Mouse (Mus musculus): ENCODE data around the gene Tulp2. TPM values are rescaled to one million over a fixed set of nuclear protein-coding genes. Genes with fewer than 3 reads are reported as not detected.
"Not testable (repeated sequence)": the region's sequence is repeated elsewhere in the genome, so short reads cannot be mapped to it uniquely, and the experiment has no call there.

Tulp2 gene
- polyA plus RNA-seq, 1 experiment from 2014 or later = 0.21 TPM

DNA sequence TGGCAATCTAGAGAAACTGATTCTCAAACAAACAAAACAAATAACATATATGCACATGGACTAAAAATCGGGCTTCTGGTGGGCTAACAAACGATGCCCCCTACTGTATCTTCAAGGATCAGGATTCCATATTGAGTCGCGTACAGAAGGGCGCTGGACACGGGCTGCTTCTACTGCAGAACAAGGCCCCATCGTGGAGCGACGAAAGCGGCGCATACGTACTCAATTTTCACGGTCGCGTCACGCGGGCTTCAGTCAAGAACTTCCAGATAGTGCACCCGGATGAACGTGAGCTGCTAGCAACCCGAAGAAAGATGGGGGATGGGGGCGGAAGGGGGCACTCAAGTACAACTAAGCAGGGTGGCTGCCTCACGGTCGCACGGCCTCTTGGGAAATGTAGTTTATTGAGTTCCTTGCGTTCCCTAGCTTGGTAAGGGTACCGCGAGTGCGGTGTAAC, 40.1 kb downstream of the Tulp2 start:
- H3K27me3 ChIP-seq (ENCODE audit: low read depth, poor library complexity, severe bottlenecking) = no peaks in the 10 kb centered on the region
- under 1% methylated on average over 28 of the region's 28 CpGs for WGBS
- peaks cover 35% of the 10 kb centered on the region for H3K4me1 ChIP-seq
- peak overlapping the region; percentile 91 for H3K27ac ChIP-seq (replicated peaks)
- H3K36me3 ChIP-seq = peaks cover 11% of the 10 kb centered on the region
- H3K9me3 ChIP-seq (replicated peaks) = no peaks in the 10 kb centered on the region
- peak overlapping the region; percentile 63 for H3K4me3 ChIP-seq
- peak; percentile 87 for DNase-seq (ENCODE audit: low spot score)

GRCm38 (mm10) chr7:45522194-45522752, 40.6 kb downstream of the Tulp2 start:
- Histone ChIP-seq H3K36me3 (peaks cover 11% of the 10 kb centered on the region), H3K27ac (replicated peaks) (peak overlapping the region; percentile 91)
- WGBS = 54% methylated on average over 16 of the region's 16 CpGs

DNA sequence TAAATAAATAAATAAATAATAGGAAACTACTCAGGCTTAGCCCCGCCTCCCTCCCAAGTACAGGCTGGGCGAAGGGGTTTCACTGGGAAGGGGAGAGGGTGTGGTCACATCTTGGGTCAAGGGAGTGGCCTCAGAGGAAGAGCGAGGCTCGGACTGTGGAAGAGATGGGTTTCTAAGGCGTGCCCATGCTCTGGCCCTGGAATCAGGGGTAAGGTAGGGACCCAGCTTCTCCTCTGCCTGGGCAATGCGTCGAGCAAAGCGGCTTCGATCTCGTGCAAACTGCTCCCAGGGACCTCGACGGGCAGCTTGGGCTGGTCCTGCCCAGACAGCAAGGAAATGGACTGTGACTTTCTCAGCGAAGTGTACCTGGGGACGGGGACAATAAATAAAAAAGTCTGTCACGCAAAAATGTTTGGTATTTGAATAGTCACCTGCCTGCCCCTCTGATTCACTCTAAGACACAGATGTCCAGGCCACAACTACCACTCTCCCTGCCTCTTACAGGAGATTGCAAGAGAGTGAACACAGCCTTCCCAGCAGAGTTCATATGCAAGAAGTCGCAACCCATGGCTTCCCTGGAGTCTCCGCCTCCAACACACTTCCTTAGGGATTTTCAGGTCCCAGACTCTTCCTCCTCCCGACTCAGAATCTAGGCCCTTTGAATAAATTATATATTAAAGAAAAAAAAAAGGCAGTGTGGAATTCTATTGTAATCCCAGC, 41.4 kb downstream of the Tulp2 start:
- Histone ChIP-seq H3K27me3 (ENCODE audit: low read depth, poor library complexity, severe bottlenecking) (no peaks in the 10 kb centered on the region), H3K4me1 (peaks cover 35% of the 10 kb centered on the region), H3K27ac (replicated peaks) (no peak overlapping the region), H3K9me3 (replicated peaks) (no peaks in the 10 kb centered on the region), H3K4me3 (peak overlapping the region; percentile 29), H3K36me3 (peaks cover 11% of the 10 kb centered on the region)
- DNase-seq (ENCODE audit: low spot score) = no peak
- 75% methylated on average over 18 of the region's 18 CpGs for WGBS

More at GRCm38 (mm10) chr7:45522194-45522752, 40.6 kb downstream of the Tulp2 start:
- Histone ChIP-seq H3K9me3 (replicated peaks) (no peaks in the 10 kb centered on the region), H3K4me3 (peak overlapping the region; percentile 63), H3K27me3 (ENCODE audit: low read depth, poor library complexity, severe bottlenecking) (no peaks in the 10 kb centered on the region), H3K4me1 (peaks cover 35% of the 10 kb centered on the region)
- no peak for DNase-seq (ENCODE audit: low spot score)

DNA sequence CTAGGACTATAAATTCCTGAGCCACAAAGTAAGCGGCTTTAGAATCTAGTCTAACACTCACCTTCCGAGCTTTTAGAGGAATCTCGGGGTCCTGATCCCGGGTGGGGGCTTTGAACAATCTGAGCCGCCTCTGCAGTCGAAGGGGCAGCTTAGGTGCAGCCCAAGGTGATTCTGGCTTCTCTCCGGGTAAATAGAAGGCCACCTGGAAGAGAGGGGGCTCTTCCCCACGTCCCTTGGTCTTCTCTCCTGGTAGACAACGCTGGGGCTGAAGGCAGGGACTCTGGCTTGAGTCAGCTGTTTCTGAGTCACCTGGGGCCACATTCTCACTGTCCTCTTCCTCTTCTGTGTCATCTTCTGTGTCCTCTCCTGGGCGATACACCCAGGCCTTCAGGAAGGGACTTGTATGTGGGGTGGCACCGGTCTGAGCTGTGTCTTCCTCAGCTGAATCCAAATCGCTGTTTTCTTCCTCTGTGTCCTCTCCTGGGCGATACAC, 42.0 kb downstream of the Tulp2 start:
- Histone ChIP-seq H3K36me3 (peaks cover 11% of the 10 kb centered on the region), H3K4me3 (peak overlapping the region; percentile 29), H3K27ac (replicated peaks) (no peak overlapping the region), H3K27me3 (ENCODE audit: low read depth, poor library complexity, severe bottlenecking) (no peaks in the 10 kb centered on the region), H3K4me1 (peaks cover 35% of the 10 kb centered on the region), H3K9me3 (replicated peaks) (no peaks in the 10 kb centered on the region)
- whole genome bisulfite sequencing = 87% methylated on average over 13 of the region's 13 CpGs
- DNase-seq (ENCODE audit: low spot score) = no peak

DNA sequence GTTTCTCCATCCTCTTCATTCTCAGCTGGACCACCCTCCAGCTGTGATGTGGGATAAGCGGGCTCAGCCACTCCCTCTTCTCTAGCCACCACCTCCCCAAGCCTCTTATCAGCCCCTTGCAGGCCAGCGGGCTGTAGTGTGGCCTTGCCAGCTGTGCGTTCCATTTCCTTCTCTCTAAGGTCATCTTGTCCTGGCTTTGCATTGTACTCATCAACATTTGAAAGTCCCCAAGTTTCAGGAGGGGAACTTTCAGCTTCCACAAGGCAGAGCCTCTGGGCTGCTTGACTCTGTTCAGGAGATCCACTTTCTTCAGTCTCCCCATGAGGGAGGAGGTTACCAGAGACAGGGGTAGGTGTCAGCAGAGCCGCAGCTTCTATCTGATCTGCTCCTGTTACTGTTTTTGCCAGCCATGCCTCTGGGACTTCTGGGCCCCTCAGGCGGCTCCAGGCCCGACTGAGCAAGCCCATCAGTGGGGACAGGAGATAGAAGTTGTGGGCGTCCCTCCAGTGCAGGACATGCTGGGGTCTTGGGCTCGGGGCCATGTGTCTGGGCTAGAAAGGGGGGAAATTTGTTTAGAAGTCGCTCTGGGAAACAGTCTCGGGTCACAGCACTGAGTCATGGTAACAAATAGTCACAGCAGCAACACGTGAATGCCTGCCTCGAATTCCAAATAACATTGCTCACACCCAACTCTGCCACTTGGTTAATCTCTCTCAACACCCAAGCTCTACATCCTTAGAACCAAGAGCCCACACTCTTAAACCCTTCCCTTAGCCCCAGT, 43.4 kb downstream of the Tulp2 start:
- Histone ChIP-seq H3K4me3 (peak overlapping the region; percentile 83), H3K36me3 (peaks cover 11% of the 10 kb centered on the region), H3K4me1 (peaks cover 46% of the 10 kb centered on the region), H3K27me3 (ENCODE audit: low read depth, poor library complexity, severe bottlenecking) (no peaks in the 10 kb centered on the region; the same call in 1 of the 2 replicates), H3K9me3 (replicated peaks) (no peaks in the 10 kb centered on the region), H3K27ac (replicated peaks) (peak overlapping the region; percentile 90)
- 32% methylated on average over 12 of the region's 12 CpGs for WGBS
- DNase-seq (ENCODE audit: low spot score) = no peak

DNA sequence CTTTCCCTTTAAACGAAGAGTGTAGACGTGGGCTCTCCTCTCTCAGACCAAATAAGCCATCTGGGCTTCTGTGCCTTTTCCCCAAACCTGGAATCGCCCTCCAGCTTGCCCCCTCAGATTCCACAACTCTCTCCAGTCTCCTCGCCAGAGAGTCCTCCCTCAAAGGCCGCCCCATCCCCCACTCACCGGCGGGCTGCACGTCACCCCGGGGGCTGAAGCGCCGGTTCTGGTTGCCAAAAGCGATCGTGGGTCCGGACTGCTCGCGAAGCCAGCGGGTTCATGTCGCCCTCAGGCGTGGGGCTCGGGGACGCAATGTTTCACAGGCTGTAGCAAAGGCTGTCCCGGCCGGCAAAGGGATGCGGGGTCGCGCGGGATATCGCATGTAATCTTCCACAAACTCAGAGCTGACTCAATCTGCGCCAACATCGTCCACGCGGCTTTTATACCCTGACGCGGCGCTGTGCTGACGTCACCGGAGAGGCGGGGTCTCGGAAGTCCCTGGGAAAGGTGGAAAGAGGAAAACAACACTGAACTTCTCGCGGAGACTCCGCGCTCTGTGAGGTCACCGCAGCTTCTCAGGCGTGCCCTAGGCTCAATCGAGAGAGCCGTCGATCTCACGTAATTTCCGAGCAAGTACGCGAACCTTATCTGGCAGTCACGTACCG, 44.3 kb downstream of the Tulp2 start, which contains the start of the genes Ppp1r15a and Plekha4:
TSS of gene Ppp1r15a (minus strand) at position 460 of the 665 bp plus-strand sequence.
TSS of gene Plekha4 (plus strand) at position 522 of the 665 bp plus-strand sequence.
- H3K27ac ChIP-seq (replicated peaks) = peak within 1 kb of the TSS; percentile 90
- H3K27me3 ChIP-seq (ENCODE audit: low read depth, poor library complexity, severe bottlenecking) = peaks cover 6% of the 10 kb centered on the region; the same call in 1 of the 2 replicates
- peaks cover 11% of the 10 kb centered on the region for H3K36me3 ChIP-seq
- no peaks in the 10 kb centered on the region for H3K9me3 ChIP-seq (replicated peaks)
- WGBS = under 1% methylated on average over 54 of the region's 54 CpGs
- peak within 1 kb of the TSS; percentile 83 for H3K4me3 ChIP-seq
- peak; percentile 94 for DNase-seq (ENCODE audit: low spot score)
- peaks cover 53% of the 10 kb centered on the region for H3K4me1 ChIP-seq

DNA sequence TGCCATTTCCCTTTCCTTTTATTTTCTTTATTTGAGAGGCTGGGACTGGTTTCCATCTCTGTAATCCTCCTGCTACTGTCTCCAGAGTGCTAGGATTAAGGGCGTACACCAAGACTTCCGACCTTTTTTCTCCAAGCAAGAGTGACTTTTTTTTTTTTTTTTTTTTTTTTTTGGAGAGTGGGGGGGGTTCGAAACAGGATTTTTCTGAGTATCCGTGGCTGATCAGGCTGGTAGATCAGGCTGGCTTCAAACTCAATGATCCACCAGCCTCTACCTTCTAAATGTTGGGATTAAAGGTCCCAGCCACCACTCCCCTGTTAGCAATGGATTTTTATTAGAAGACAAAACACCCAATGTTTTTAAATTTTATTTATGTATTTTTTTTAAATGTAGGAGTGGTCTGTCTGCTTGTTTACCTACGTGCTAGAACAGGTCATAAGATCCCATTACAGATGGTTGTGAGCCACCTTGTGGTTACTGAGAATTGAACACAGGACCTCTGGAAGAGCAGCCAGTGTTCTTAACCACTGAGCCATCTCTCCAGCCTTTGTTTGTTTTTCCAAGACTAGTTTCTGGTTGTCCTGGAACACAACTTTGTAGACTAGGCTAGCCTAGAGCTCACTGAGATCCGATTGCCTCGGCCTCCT, 44.9 kb downstream of the Tulp2 start:
- Histone ChIP-seq H3K4me1 (peaks cover 50% of the 10 kb centered on the region), H3K27ac (replicated peaks) (peak overlapping the region; percentile 90), H3K9me3 (replicated peaks) (no peaks in the 10 kb centered on the region), H3K4me3 (peak overlapping the region; percentile 83), H3K27me3 (ENCODE audit: low read depth, poor library complexity, severe bottlenecking) (peaks cover 6% of the 10 kb centered on the region; the same call in 1 of the 2 replicates), H3K36me3 (peaks cover 11% of the 10 kb centered on the region)
- 25% methylated on average over 7 of the region's 7 CpGs for WGBS
- DNase-seq (ENCODE audit: low spot score) = no peak

GRCm38 (mm10) chr7:45527169-45527568, 45.5 kb downstream of the Tulp2 start:
- peaks cover 48% of the 10 kb centered on the region for H3K4me1 ChIP-seq
- not testable (repeated sequence) for H3K27ac ChIP-seq (replicated peaks); H3K27me3 ChIP-seq (ENCODE audit: low read depth, poor library complexity, severe bottlenecking); DNase-seq (ENCODE audit: low spot score); H3K9me3 ChIP-seq (replicated peaks); H3K4me3 ChIP-seq
- WGBS = 89% methylated on average over 6 of the region's 6 CpGs
- peaks cover 11% of the 10 kb centered on the region for H3K36me3 ChIP-seq

GRCm38 (mm10) chr7:45529461-45529860, 47.8 kb downstream of the Tulp2 start:
- Histone ChIP-seq H3K4me3 (no peak overlapping the region), H3K27ac (replicated peaks) (no peak overlapping the region), H3K36me3 (0 out of 2 replicates have a peak, but pooled peaks cover under 1% of the 10 kb centered on the region), H3K9me3 (replicated peaks) (no peaks in the 10 kb centered on the region), H3K27me3 (ENCODE audit: low read depth, poor library complexity, severe bottlenecking) (peaks cover 6% of the 10 kb centered on the region; the same call in 1 of the 2 replicates), H3K4me1 (peaks cover 31% of the 10 kb centered on the region)
- 31% methylated on average over 6 of the region's 6 CpGs for WGBS
- no peak for DNase-seq (ENCODE audit: low spot score)

DNA sequence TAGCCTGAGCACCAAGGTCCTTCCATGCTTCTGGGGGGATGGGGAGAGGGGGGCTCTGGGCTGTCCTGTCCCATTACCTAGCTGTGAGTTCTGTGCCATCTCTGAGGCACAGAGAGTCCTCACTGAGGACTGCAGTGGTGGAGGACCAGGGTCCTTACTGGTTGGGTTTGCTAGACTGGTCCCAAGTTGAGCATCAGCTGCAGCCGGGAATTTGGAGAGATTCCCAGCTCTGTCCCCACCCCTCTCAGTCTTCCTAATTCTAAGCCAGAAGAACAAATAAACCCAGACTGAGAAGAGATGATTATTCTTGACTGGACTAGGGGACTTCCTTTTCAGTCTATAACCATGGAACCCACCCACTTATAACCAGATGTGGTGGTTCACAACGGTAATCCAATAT, 49.0 kb downstream of the Tulp2 start:
- WGBS = 84% methylated on average over 2 of the region's 2 CpGs
- H3K27me3 ChIP-seq (ENCODE audit: low read depth, poor library complexity, severe bottlenecking) = peaks cover 6% of the 10 kb centered on the region; the same call in 1 of the 2 replicates
- H3K9me3 ChIP-seq (replicated peaks) = no peaks in the 10 kb centered on the region
- no peak for DNase-seq (ENCODE audit: low spot score)
- H3K4me1 ChIP-seq = peaks cover 19% of the 10 kb centered on the region
- H3K27ac ChIP-seq (replicated peaks) = peak overlapping the region; percentile 28; the same call in 1 of the 2 replicates
- H3K4me3 ChIP-seq = no peak overlapping the region
- no peaks in the 10 kb centered on the region for H3K36me3 ChIP-seq

DNA sequence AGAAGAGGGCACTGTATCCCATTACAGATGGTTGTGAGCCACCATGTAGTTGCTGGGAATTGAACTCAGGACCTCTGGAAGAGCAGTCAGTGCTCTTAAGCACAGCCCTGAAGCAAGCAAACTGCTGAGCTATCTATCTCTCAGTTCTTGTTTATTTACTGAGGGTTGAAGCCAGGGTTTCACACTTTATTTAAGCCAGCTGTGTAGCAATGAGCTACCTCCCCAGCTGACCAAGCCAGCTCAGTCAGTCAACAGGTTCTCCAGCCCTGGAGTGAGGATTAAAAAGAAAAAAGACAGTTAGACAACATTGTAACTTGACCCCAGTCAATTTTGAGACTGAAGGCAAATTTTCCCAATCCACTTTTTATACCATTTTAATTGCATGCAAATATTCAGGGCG, 54.0 kb downstream of the Tulp2 start:
- WGBS = 76% methylated on average over 1 of the region's 1 CpGs

More for the DNA sequence above, 54.0 kb downstream of the Tulp2 start:
- Histone ChIP-seq H3K27ac (replicated peaks) (no peak overlapping the region), H3K27me3 (ENCODE audit: low read depth, poor library complexity, severe bottlenecking) (0 out of 2 replicates have a peak, but pooled peaks cover 2% of the 10 kb centered on the region), H3K4me1 (peaks cover 10% of the 10 kb centered on the region), H3K9me3 (replicated peaks) (no peaks in the 10 kb centered on the region), H3K4me3 (no peak overlapping the region), H3K36me3 (no peaks in the 10 kb centered on the region)
- DNase-seq (ENCODE audit: low spot score) = no peak
